Mouse (Mus musculus) bone marrow macrophage, adult 2 months (primary cell): ENCODE data around the gene Tmem132c.

Experiments used
- CTCF ChIP-seq: IDR thresholded peaks from 2 replicates; pipeline ENCODE4 v1.5.1; 2012; ENCODE audit warnings: low read depth, mild to moderate bottlenecking, low read length, moderate library complexity
- POLR2A ChIP-seq: IDR thresholded peaks from 2 replicates; pipeline ENCODE4 v1.6.1; 2012; ENCODE audit warnings: mild to moderate bottlenecking, low read depth, low read length, borderline replicate concordance

- TF ChIP-seq POLR2A: no peak
- no peak for TF ChIP-seq CTCF
Observed at GRCm38 (mm10) chr5:127241136-127241924, at the start of gene Tmem132c.
